Mouse (Mus musculus) lung, postnatal 10 days (tissue): ENCODE data around the gene Tlk1.
"Not testable (repeated sequence)": the region's sequence is repeated elsewhere in the genome, so short reads cannot be mapped to it uniquely, and the experiment has no call there.

Experiments used
- DNase-seq: peaks from one replicate; pipeline ENCODE4 v3.0.0; 2021

Gene Tlk1

GRCm38 (mm10) chr2:70831709-70832350 is 6.3 kb upstream of the Tlk1 start:
- no peak for DNase-seq

- DNase-seq = no peak
These were observed 5.2 kb upstream of the Tlk1 start for GRCm38 (mm10) chr2:70830683-70831082.

- no peak for DNase-seq
These were observed 4.5 kb upstream of the Tlk1 start for GRCm38 (mm10) chr2:70829946-70830610.

- DNase-seq = no peak
These were observed 2.3 kb upstream of the Tlk1 start for GRCm38 (mm10) chr2:70827780-70828179.

GRCm38 (mm10) chr2:70826436-70827230 is 1.1 kb upstream of the Tlk1 start:
- DNase-seq = no peak

- DNase-seq = peak; percentile 83
These were observed 624 bp downstream of the Tlk1 start for GRCm38 (mm10) chr2:70824838-70825370.

- peak; percentile 44 for DNase-seq
These were observed 1.4 kb downstream of the Tlk1 start for GRCm38 (mm10) chr2:70823926-70824800.

- DNase-seq = no peak
These were observed 2.1 kb downstream of the Tlk1 start for GRCm38 (mm10) chr2:70823434-70823833.

- DNase-seq = no peak
These were observed 8.6 kb downstream of the Tlk1 start for GRCm38 (mm10) chr2:70816939-70817338.

- no peak for DNase-seq
These were observed 9.5 kb downstream of the Tlk1 start for GRCm38 (mm10) chr2:70816016-70816415.

GRCm38 (mm10) chr2:70813608-70814007 is 11.9 kb downstream of the Tlk1 start:
- no peak for DNase-seq

GRCm38 (mm10) chr2:70811476-70811875 is 14.1 kb downstream of the Tlk1 start:
- DNase-seq = no peak

- no peak for DNase-seq
These were observed 15.6 kb downstream of the Tlk1 start for GRCm38 (mm10) chr2:70809921-70810320.

GRCm38 (mm10) chr2:70808681-70809080 is 16.8 kb downstream of the Tlk1 start:
- no peak for DNase-seq

- DNase-seq = not testable (repeated sequence)
These were observed 17.9 kb downstream of the Tlk1 start for GRCm38 (mm10) chr2:70807678-70808077.

- no peak for DNase-seq
These were observed 19.5 kb downstream of the Tlk1 start for GRCm38 (mm10) chr2:70806020-70806419.

- DNase-seq = not testable (repeated sequence)
These were observed 21.8 kb downstream of the Tlk1 start for GRCm38 (mm10) chr2:70803696-70804095.

GRCm38 (mm10) chr2:70802658-70803057 is 22.9 kb downstream of the Tlk1 start:
- peak; percentile 10 for DNase-seq

- no peak for DNase-seq
These were observed 24.0 kb downstream of the Tlk1 start for GRCm38 (mm10) chr2:70801543-70801942.

GRCm38 (mm10) chr2:70800396-70800795 is 25.1 kb downstream of the Tlk1 start:
- no peak for DNase-seq

- no peak for DNase-seq
These were observed 32.3 kb downstream of the Tlk1 start for GRCm38 (mm10) chr2:70793276-70793675.

- no peak for DNase-seq
These were observed 35.3 kb downstream of the Tlk1 start for GRCm38 (mm10) chr2:70790246-70790645.

GRCm38 (mm10) chr2:70789331-70789730 is 36.2 kb downstream of the Tlk1 start:
- no peak for DNase-seq
